Mouse (Mus musculus) megakaryocyte, embryonic 14.5 days (primary cell): ENCODE measurements around the gene Pamr1.

Experiments
- FLI1 ChIP-seq: IDR thresholded peaks from 2 replicates; pipeline ENCODE4 v1.6.1; 2012; ENCODE audit warnings: low read length, inconsistent platforms, mixed read lengths
- GATA1 ChIP-seq: IDR thresholded peaks from 3 replicates; pipeline ENCODE4 v1.6.1; 2012; ENCODE audit warnings: mixed read lengths, low read length, inconsistent platforms, borderline replicate concordance

- TF ChIP-seq GATA1 (no peak), FLI1 (no peak)
Observed at GRCm38 (mm10) chr2:102663339-102663738, 113.5 kb downstream of the Pamr1 start.
